Mouse (Mus musculus): ENCODE measurements around the gene Sstr2. TPM values are rescaled to one million over a fixed set of nuclear protein-coding genes. Genes with fewer than 3 reads are reported as not detected.

Sstr2 gene
- polyA plus RNA-seq, 1 experiment from 2014 or later = 2.7 TPM

DNA sequence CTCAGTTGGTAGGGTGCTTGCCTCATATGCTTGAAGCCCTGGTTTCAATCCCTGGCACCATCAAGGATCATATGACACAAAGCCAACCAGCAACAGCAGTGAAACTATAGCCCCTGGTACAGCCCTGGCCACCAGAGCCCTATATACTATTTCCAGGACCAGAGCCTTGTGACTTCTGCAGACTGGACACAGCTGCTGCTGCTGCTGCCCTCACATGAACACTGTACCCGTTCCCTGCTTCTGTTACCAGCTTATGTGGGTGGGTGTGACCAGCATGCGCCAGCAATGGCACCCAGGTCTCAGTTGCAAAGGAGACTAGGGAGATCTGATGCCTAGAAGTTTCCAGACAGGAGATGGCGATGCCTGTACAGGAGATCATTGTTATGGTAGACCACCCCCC is 21.5 kb upstream of the Sstr2 start:
- DNase-seq (ENCODE audit: low spot score) (no peak), ATAC-seq (replicated peaks; ENCODE audit: low FRiP score) (no peak)
- Histone ChIP-seq H3K9me3 (ENCODE audit: control insufficient read depth, low read length) (no peaks in the 10 kb centered on the region), H3K4me2 (no peak overlapping the region), H3K4me1 (replicated peaks; ENCODE audit: control insufficient read depth, insufficient read depth, low read length) (no peaks in the 10 kb centered on the region), H3K36me3 (ENCODE audit: control insufficient read depth, insufficient read depth, low read length) (no peaks in the 10 kb centered on the region), H3K9ac (ENCODE audit: low read depth, low read length) (no peak overlapping the region), H3K27ac (ENCODE audit: low read depth, low read length) (no peak overlapping the region), H3K4me3 (ENCODE audit: low read depth, low read length) (no peak overlapping the region), H3K27me3 (replicated peaks; ENCODE audit: control insufficient read depth, insufficient read depth, low read length) (no peaks in the 10 kb centered on the region)
- 81% methylated on average over 3 of the region's 3 CpGs for WGBS

DNA sequence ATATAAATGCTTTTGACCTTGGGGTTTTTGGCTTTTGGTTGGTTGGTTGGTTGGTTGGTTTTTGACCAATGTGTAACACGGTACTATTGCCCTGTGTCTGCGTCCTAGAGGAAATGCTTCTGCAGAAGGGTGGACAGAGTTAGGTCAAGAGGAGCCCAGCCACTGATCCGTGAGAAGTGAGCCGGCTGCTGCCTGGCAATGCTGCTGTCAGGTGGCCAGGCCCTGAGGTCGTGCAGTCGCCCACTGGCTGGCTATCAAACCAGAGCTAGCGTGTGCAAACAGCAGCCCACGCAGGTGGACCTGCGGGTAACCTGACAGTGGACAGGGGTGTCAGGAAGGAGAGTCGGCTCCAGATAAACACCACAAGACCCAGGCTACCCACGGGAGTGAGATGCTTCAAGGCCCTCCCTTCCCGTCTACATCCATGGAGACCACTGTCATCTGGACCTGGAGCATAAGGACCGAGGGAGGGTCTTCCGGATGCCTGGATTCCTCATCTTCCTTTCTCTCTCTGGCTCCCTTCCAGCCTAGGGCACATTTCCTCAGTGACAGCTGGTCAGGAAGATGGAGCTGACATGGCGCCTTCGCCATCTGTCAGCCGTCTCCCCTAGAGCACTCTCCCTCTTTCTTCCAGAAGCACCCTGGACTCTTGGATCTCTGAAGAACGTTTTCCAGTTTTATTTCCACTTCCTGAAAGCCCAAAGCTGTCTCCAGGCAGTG is 18.5 kb upstream of the Sstr2 start:
- no peak overlapping the region for H3K27ac ChIP-seq (ENCODE audit: low read depth, low read length)
- H3K4me2 ChIP-seq = no peak overlapping the region
- H3K9ac ChIP-seq (ENCODE audit: low read depth, low read length) = no peak overlapping the region
- H3K9me3 ChIP-seq (ENCODE audit: control insufficient read depth, low read length) = no peaks in the 10 kb centered on the region
- H3K27me3 ChIP-seq (replicated peaks; ENCODE audit: control insufficient read depth, insufficient read depth, low read length) = no peaks in the 10 kb centered on the region
- no peak overlapping the region for H3K4me3 ChIP-seq (ENCODE audit: low read depth, low read length)
- ATAC-seq (replicated peaks; ENCODE audit: low FRiP score) (no peak), DNase-seq (ENCODE audit: low spot score) (no peak)
- H3K4me1 ChIP-seq (replicated peaks; ENCODE audit: control insufficient read depth, insufficient read depth, low read length) = no peaks in the 10 kb centered on the region
- WGBS = 84% methylated on average over 18 of the region's 18 CpGs
- no peaks in the 10 kb centered on the region for H3K36me3 ChIP-seq (ENCODE audit: control insufficient read depth, insufficient read depth, low read length)

DNA sequence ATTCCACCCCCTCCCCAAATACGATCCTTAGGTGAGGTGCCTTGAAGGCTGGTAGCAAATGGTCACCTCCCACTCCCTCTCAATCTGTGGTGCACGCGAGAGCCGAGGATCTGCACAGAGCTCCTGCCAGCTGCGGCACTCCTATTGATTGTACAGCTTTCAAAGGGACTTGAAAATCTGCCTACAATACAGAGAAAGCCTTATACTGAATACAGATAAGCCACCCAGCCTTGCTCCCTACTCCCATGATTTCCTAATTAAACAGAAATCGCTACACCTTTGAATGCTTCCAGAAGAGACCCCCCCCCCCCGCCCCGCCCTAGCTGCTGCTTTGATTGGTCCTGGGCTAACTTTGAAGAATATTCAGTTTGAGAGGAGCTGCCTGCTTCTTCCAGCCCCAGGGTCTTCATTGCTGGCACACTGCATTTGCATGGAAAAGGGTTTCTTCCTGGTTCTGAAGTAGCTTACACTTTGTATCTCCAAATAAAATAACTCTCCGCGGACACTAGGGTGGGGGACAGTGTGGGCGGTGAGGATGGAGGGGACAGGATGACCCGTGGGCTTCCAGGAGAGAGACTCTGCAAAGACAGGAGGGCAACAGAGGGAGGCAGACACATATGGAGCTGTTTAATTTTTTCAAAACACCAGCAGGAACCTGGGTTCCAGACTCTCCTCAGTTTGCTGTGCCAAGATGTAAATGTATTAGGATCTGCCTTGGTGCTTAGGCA is 17.4 kb upstream of the Sstr2 start:
- H3K27ac ChIP-seq (ENCODE audit: low read depth, low read length) = no peak overlapping the region
- 75% methylated on average over 12 of the region's 12 CpGs for WGBS

DNA sequence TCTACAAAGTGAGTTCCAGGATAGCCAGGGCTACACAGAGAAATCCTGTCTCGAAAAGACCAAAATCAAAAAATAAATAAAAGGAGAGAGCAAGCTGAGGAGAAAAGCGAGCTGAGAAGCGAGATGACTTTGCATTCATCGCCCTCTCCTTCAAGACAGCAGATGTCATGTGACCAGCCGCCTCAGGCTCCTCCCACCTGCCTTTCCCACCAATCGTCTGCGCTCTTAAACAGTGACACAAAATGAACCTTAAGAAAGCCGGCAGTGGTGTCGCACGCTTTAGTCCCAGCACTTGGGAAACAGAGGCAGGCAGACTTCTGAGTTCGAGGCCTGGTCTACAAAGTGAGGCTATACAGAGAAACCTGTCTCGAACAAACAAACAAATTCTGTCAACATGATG is 11.6 kb upstream of the Sstr2 start:
- Histone ChIP-seq H3K36me3 (ENCODE audit: control insufficient read depth, insufficient read depth, low read length) (no peaks in the 10 kb centered on the region), H3K4me3 (ENCODE audit: low read depth, low read length) (no peak overlapping the region), H3K4me1 (replicated peaks; ENCODE audit: control insufficient read depth, insufficient read depth, low read length) (peaks cover 8% of the 10 kb centered on the region), H3K9ac (ENCODE audit: low read depth, low read length) (no peak overlapping the region), H3K27me3 (replicated peaks; ENCODE audit: control insufficient read depth, insufficient read depth, low read length) (no peaks in the 10 kb centered on the region), H3K27ac (ENCODE audit: low read depth, low read length) (no peak overlapping the region), H3K4me2 (no peak overlapping the region), H3K9me3 (ENCODE audit: control insufficient read depth, low read length) (no peaks in the 10 kb centered on the region)
- ATAC-seq (replicated peaks; ENCODE audit: low FRiP score) = no peak
- 91% methylated on average over 12 of the region's 12 CpGs for WGBS
- DNase-seq (ENCODE audit: low spot score) = no peak

More for the DNA sequence above, 17.4 kb upstream of the Sstr2 start:
- no peak for DNase-seq (ENCODE audit: low spot score)
- H3K4me1 ChIP-seq (replicated peaks; ENCODE audit: control insufficient read depth, insufficient read depth, low read length) = no peaks in the 10 kb centered on the region
- H3K36me3 ChIP-seq (ENCODE audit: control insufficient read depth, insufficient read depth, low read length) = no peaks in the 10 kb centered on the region
- no peak overlapping the region for H3K9ac ChIP-seq (ENCODE audit: low read depth, low read length)
- H3K4me3 ChIP-seq (ENCODE audit: low read depth, low read length) = no peak overlapping the region
- no peak for ATAC-seq (replicated peaks; ENCODE audit: low FRiP score)
- H3K9me3 ChIP-seq (ENCODE audit: control insufficient read depth, low read length) = no peaks in the 10 kb centered on the region
- H3K27me3 ChIP-seq (replicated peaks; ENCODE audit: control insufficient read depth, insufficient read depth, low read length) = no peaks in the 10 kb centered on the region
- no peak overlapping the region for H3K4me2 ChIP-seq

GRCm38 (mm10) chr11:113609581-113609980 is 9.6 kb upstream of the Sstr2 start:
- DNase-seq (ENCODE audit: low spot score) (no peak), ATAC-seq (replicated peaks; ENCODE audit: low FRiP score) (no peak)
- peaks cover 8% of the 10 kb centered on the region for H3K4me1 ChIP-seq (replicated peaks; ENCODE audit: control insufficient read depth, insufficient read depth, low read length)
- no peak overlapping the region for H3K4me3 ChIP-seq (ENCODE audit: low read depth, low read length)
- H3K27ac ChIP-seq (ENCODE audit: low read depth, low read length) = peak overlapping the region; percentile 21; the same call in 1 of the 2 replicates
- no peaks in the 10 kb centered on the region for H3K36me3 ChIP-seq (ENCODE audit: control insufficient read depth, insufficient read depth, low read length)
- no peaks in the 10 kb centered on the region for H3K27me3 ChIP-seq (replicated peaks; ENCODE audit: control insufficient read depth, insufficient read depth, low read length)
- no peak overlapping the region for H3K4me2 ChIP-seq
- H3K9ac ChIP-seq (ENCODE audit: low read depth, low read length) = no peak overlapping the region
- no peaks in the 10 kb centered on the region for H3K9me3 ChIP-seq (ENCODE audit: control insufficient read depth, low read length)
- WGBS = 65% methylated on average over 5 of the region's 5 CpGs

DNA sequence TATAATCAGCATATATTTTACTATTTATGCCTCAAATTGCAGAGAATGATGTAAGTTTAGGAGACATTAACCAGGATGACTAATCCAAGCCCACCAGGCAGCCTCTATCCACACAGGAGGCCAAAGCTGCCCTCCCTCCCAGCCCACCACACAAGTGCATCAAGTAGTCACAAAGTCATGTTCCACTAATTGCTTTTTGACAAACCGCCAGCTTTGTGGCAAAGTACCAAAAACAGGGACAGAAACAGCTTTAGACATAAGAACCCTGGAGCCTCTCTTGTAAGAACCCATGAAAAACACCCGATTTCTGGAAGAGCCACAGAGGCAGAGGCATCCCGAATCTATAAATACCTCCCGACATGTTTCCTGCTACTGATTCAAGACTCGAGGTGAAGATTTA is 8.9 kb upstream of the Sstr2 start:
- Histone ChIP-seq H3K27me3 (replicated peaks; ENCODE audit: control insufficient read depth, insufficient read depth, low read length) (no peaks in the 10 kb centered on the region), H3K4me2 (no peak overlapping the region), H3K27ac (ENCODE audit: low read depth, low read length) (peak overlapping the region; percentile 21; the same call in 1 of the 2 replicates), H3K4me3 (ENCODE audit: low read depth, low read length) (no peak overlapping the region), H3K36me3 (ENCODE audit: control insufficient read depth, insufficient read depth, low read length) (no peaks in the 10 kb centered on the region), H3K9ac (ENCODE audit: low read depth, low read length) (no peak overlapping the region), H3K9me3 (ENCODE audit: control insufficient read depth, low read length) (no peaks in the 10 kb centered on the region), H3K4me1 (replicated peaks; ENCODE audit: control insufficient read depth, insufficient read depth, low read length) (peaks cover 8% of the 10 kb centered on the region)
- ATAC-seq (replicated peaks; ENCODE audit: low FRiP score) (no peak), DNase-seq (ENCODE audit: low spot score) (no peak)
- 62% methylated on average over 5 of the region's 5 CpGs for WGBS

DNA sequence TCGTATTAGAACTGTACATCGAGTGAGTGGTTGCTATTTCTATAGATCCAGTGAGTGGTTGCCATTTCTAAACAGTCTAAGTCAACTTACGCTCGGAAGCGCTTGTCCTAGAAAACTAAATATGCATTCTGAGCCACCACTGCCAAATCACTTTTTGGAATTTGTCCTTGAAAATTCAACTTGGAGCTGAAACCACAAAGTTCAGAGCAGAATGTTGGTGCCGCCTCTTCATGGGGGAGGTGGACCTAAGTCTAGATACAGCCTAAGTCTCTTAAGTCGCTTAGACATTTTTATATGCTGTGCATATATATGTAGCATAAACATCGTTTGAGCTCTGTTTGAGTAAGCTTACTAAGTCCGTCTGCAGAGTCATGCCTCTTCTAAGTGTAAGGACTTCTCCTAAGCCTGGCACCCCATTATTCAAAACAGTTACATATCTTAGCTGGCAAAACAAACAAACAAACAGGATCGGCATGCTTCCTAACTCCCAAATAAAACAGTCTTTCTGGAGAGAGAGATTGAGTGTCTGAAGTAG is 8.0 kb upstream of the Sstr2 start:
- Histone ChIP-seq H3K4me3 (ENCODE audit: low read depth, low read length) (no peak overlapping the region), H3K36me3 (ENCODE audit: control insufficient read depth, insufficient read depth, low read length) (no peaks in the 10 kb centered on the region), H3K4me1 (replicated peaks; ENCODE audit: control insufficient read depth, insufficient read depth, low read length) (peaks cover 8% of the 10 kb centered on the region), H3K9me3 (ENCODE audit: control insufficient read depth, low read length) (no peaks in the 10 kb centered on the region), H3K27me3 (replicated peaks; ENCODE audit: control insufficient read depth, insufficient read depth, low read length) (no peaks in the 10 kb centered on the region), H3K27ac (ENCODE audit: low read depth, low read length) (no peak overlapping the region), H3K9ac (ENCODE audit: low read depth, low read length) (no peak overlapping the region), H3K4me2 (no peak overlapping the region)
- WGBS = 77% methylated on average over 10 of the region's 10 CpGs
- DNase-seq (ENCODE audit: low spot score) (no peak), ATAC-seq (replicated peaks; ENCODE audit: low FRiP score) (no peak)

GRCm38 (mm10) chr11:113611664-113612611 is 7.2 kb upstream of the Sstr2 start:
- DNase-seq (ENCODE audit: low spot score) = peak; percentile 51
- no peak overlapping the region for H3K9ac ChIP-seq (ENCODE audit: low read depth, low read length)
- H3K4me1 ChIP-seq (replicated peaks; ENCODE audit: control insufficient read depth, insufficient read depth, low read length) = peaks cover 8% of the 10 kb centered on the region
- no peaks in the 10 kb centered on the region for H3K27me3 ChIP-seq (replicated peaks; ENCODE audit: control insufficient read depth, insufficient read depth, low read length)
- WGBS = 19% methylated on average over 24 of the region's 24 CpGs
- peak overlapping the region; percentile 9; the same call in 1 of the 2 replicates for H3K27ac ChIP-seq (ENCODE audit: low read depth, low read length)
- no peak overlapping the region for H3K4me3 ChIP-seq (ENCODE audit: low read depth, low read length)
- ATAC-seq (replicated peaks; ENCODE audit: low FRiP score) = no peak; the same call in 1 of the 2 replicates
- H3K4me2 ChIP-seq = peak overlapping the region; percentile 32
- H3K36me3 ChIP-seq (ENCODE audit: control insufficient read depth, insufficient read depth, low read length) = no peaks in the 10 kb centered on the region
- H3K9me3 ChIP-seq (ENCODE audit: control insufficient read depth, low read length) = no peaks in the 10 kb centered on the region
